In genomic region chrX:46092301-46092700, GRCm38 (mm10) we compare ENCODE assay signal across 16 mouse cellular contexts.
"Had no signal": no experiment of that assay in that cellular context is flagged by ENCODE, and none has a peak within 500 bp of the region (broad histone marks: within the 10 kb centered on the region; RNA-seq: fewer than 3 reads in every experiment).

No protein-coding gene starts in this region.

- DNase-seq: retina, postnatal 1 day; right cerebral cortex, postnatal 14 days; right cerebral cortex, postnatal 25 days; right cerebral cortex, postnatal 4 days; spleen, adult 18-20 months; thymus, adult 18-20 months; thymus, adult 2 months; thymus, postnatal 14 days; thymus, postnatal 25 days; thymus, postnatal 36 days; thymus, postnatal 4 days had no signal

- H3K4me2 ChIP-seq: neural tube, embryonic 12.5 days; neural tube, embryonic 13.5 days; neural tube, embryonic 15.5 days; stomach, embryonic 15.5 days had no signal

- H3K27me3 ChIP-seq: neural tube, embryonic 12.5 days; neural tube, embryonic 13.5 days; neural tube, embryonic 15.5 days; stomach, embryonic 15.5 days had no signal

- H3K9me3 ChIP-seq: neural tube, embryonic 12.5 days; neural tube, embryonic 13.5 days; neural tube, embryonic 15.5 days; stomach, embryonic 15.5 days had no signal

- H3K4me3 ChIP-seq: neural tube, embryonic 12.5 days; neural tube, embryonic 13.5 days; neural tube, embryonic 15.5 days; stomach, embryonic 15.5 days had no signal

- H3K27ac ChIP-seq: neural tube, embryonic 12.5 days; neural tube, embryonic 13.5 days; neural tube, embryonic 15.5 days; stomach, embryonic 15.5 days; stomach, postnatal 0 days had no signal

- H3K9ac ChIP-seq: neural tube, embryonic 12.5 days; neural tube, embryonic 13.5 days; neural tube, embryonic 15.5 days; stomach, embryonic 15.5 days had no signal

- H3K36me3 ChIP-seq: neural tube, embryonic 12.5 days; neural tube, embryonic 13.5 days; neural tube, embryonic 15.5 days; stomach, embryonic 15.5 days had no signal

- H3K4me1 ChIP-seq: neural tube, embryonic 12.5 days; neural tube, embryonic 13.5 days; neural tube, embryonic 15.5 days; stomach, embryonic 15.5 days had no signal
